Mouse (Mus musculus) hindbrain, postnatal 0 days (tissue): ENCODE data around the gene Gpc5. TPM values are rescaled to one million over a fixed set of nuclear protein-coding genes. Genes with fewer than 3 reads are reported as not detected.
A peak's percentile ranks its signal among the peaks of the same experiment; 100 is the strongest.

Source experiments
- ATAC-seq: fragments of 200-750 bp; cut with Nextera tagmentation; 2 replicates; pipeline ENCODE4 v1.8.0; 2017; ENCODE audit warnings: mild to moderate bottlenecking, moderate TSS enrichment, moderate library complexity
- DNase-seq: peaks from one replicate; pipeline ENCODE4 v3.0.0-alpha.2; 2015; ENCODE audit warnings: low spot score
- H3K27ac ChIP-seq: fragments of 300-500 bp; sonication (generic); 2 replicates; pipeline ENCODE4 v1.5.1; 2014; ENCODE audit warnings: mild to moderate bottlenecking
- H3K27me3 ChIP-seq: fragments of 300-500 bp; sonication (generic); 2 replicates; pipeline ENCODE4 v1.6.1; 2014; ENCODE audit warnings: low read length, mixed read lengths; ENCODE audit not compliant: insufficient read depth
- H3K36me3 ChIP-seq: fragments of 300-500 bp; sonication (generic); 2 replicates; pipeline ENCODE4 v1.6.1; 2014; ENCODE audit warnings: low read length, mixed read lengths; ENCODE audit not compliant: insufficient read depth
- H3K4me1 ChIP-seq: fragments of 300-500 bp; sonication (generic); 2 replicates; pipeline ENCODE4 v1.6.1; 2014; ENCODE audit warnings: antibody characterized with exemption, low read length, mixed read lengths; ENCODE audit not compliant: insufficient read depth
- H3K4me2 ChIP-seq: fragments of 300-500 bp; sonication (generic); 2 replicates; pipeline ENCODE4 v1.6.1; 2014; ENCODE audit warnings: low read depth, mild to moderate bottlenecking, low read length, moderate library complexity, mixed read lengths
- H3K4me3 ChIP-seq: fragments of 300-500 bp; sonication (generic); 2 replicates; pipeline ENCODE4 v1.5.1; 2014; ENCODE audit warnings: low read length
- H3K9ac ChIP-seq: fragments of 300-500 bp; sonication (generic); replicated peaks from 2 replicates; pipeline ENCODE4 v1.6.1; 2014; ENCODE audit warnings: mild to moderate bottlenecking, low read length, moderate library complexity, mixed read lengths
- H3K9me3 ChIP-seq: fragments of 300-500 bp; sonication (generic); 2 replicates; pipeline ENCODE4 v1.6.1; 2016; ENCODE audit warnings: low read length, mixed read lengths
- CTCF ChIP-seq: IDR thresholded peaks from 2 replicates; pipeline ENCODE4 v1.5.1; 2016; ENCODE audit warnings: antibody characterized with exemption, control low read depth, low read depth
- WGBS: fragments of 180-500 bp; shearing (Covaris S2); extraction: QIAGEN DNeasy Blood & Tissue Kit; methylation state at CpG from one replicate; pipeline ENCODE4 v1.1.7; 2014; 5-methylcytosine and 5-hydroxymethylcytosine counted together
- polyA plus RNA-seq: library from polyadenylated mRNA; unstranded; fragments of >200 nt; fragmentation: Nextera tagmentation; extraction: Ambion mirVana; gene quantifications from 2 replicates; pipeline ENCODE4 v1.2.1, GENCODE M21; 2015
- total RNA-seq: library from RNA; depleted of rRNA; stranded (reverse); fragments of >200 nt; gene quantifications from 2 replicates; pipeline ENCODE4 v1.2.3, GENCODE M21; 2014

Gene Gpc5
- total and polyA plus RNA-seq, 2 experiments from 2014 or later: 17.4 to 25.6 TPM

DNA sequence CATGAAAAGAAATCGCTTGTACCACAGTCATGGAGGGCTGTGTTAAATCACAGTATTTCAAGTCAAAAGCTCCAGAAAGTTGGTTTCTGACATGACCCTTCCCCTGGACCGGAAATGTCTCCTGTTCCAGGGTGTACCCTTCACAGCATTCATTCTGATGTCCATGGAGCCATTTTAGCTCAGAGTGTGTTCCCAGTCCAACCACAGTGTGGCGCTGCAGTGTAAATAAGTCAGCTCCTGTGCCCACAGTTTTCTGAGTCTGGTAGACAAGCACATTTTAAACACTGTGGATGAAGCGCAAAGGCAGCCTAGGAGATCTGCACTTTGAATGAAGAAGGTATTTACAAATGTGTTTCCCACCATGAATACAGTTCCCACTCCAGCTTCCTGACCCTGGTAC is 383.2 kb downstream of the Gpc5 start:
- 0 out of 2 replicates have a peak, but pooled peaks cover 4% of the 10 kb centered on the region for H3K4me1 ChIP-seq
- peak; percentile 67 for ATAC-seq
- no peak overlapping the region for H3K27ac ChIP-seq
- peak; percentile 82 for TF ChIP-seq CTCF
- no peak overlapping the region for H3K9ac ChIP-seq
- no peaks in the 10 kb centered on the region for H3K9me3 ChIP-seq
- DNase-seq: peak; percentile 88
- H3K4me3 ChIP-seq: no peak overlapping the region
- no peaks in the 10 kb centered on the region for H3K36me3 ChIP-seq
- WGBS: 47% methylated on average over 4 of the region's 4 CpGs
- H3K27me3 ChIP-seq: no peaks in the 10 kb centered on the region
- no peak overlapping the region for H3K4me2 ChIP-seq

- Histone ChIP-seq H3K4me1 (0 out of 2 replicates have a peak, but pooled peaks cover 4% of the 10 kb centered on the region), H3K4me3 (no peak overlapping the region), H3K9ac (no peak overlapping the region; the same call in 1 of the 2 replicates), H3K4me2 (peak overlapping the region; percentile 39), H3K27me3 (no peaks in the 10 kb centered on the region), H3K36me3 (no peaks in the 10 kb centered on the region), H3K9me3 (no peaks in the 10 kb centered on the region), H3K27ac (no peak overlapping the region)
- TF ChIP-seq CTCF: no peak
- ATAC-seq (peak; percentile 49; the same call in 1 of the 2 replicates), DNase-seq (peak; percentile 4)
- WGBS: 47% methylated on average over 14 of the region's 14 CpGs
Measured at GRCm38 (mm10) chr14:115477360-115477759, 385.3 kb downstream of the Gpc5 start.

- no peak for ATAC-seq
- H3K27ac ChIP-seq: no peak overlapping the region
- H3K27me3 ChIP-seq: no peaks in the 10 kb centered on the region
Measured at GRCm38 (mm10) chr14:115485090-115485489, 393.1 kb downstream of the Gpc5 start.

DNA sequence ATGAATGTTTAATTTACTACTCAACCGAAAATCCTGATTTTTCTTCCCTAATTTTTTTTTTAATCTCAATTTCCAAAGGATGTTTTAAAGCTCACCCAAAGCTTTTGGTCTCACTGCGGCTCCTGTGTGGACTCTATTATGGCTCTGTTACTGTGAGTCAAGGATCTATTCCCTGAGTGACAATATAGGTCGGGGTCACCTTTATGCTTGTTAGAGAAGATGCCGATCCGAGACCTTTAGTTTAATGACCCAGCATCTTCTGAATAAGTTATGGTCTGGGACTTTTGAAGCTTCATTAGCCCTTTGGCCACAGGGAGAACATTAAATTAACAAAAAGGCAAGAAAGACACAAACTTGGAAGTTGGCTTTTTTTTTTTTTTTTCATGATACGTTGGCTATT is 408.8 kb downstream of the Gpc5 start:
- Histone ChIP-seq H3K4me2 (no peak overlapping the region), H3K27ac (no peak overlapping the region), H3K27me3 (no peaks in the 10 kb centered on the region), H3K9ac (no peak overlapping the region), H3K4me1 (no peaks in the 10 kb centered on the region), H3K4me3 (no peak overlapping the region), H3K36me3 (no peaks in the 10 kb centered on the region), H3K9me3 (no peaks in the 10 kb centered on the region)
- no peak for TF ChIP-seq CTCF
- 25% methylated on average over 6 of the region's 6 CpGs for WGBS
- no peak for DNase-seq
- ATAC-seq: no peak

More at GRCm38 (mm10) chr14:115485090-115485489, 393.1 kb downstream of the Gpc5 start:
- H3K9ac ChIP-seq: no peak overlapping the region
- H3K4me3 ChIP-seq: no peak overlapping the region
- no peaks in the 10 kb centered on the region for H3K9me3 ChIP-seq
- H3K4me1 ChIP-seq: no peaks in the 10 kb centered on the region
- peak; percentile 84 for DNase-seq
- peak; percentile 81 for TF ChIP-seq CTCF
- H3K36me3 ChIP-seq: no peaks in the 10 kb centered on the region
- H3K4me2 ChIP-seq: no peak overlapping the region

GRCm38 (mm10) chr14:115546516-115547282 is 454.7 kb downstream of the Gpc5 start:
- Histone ChIP-seq H3K4me3 (no peak overlapping the region), H3K27me3 (no peaks in the 10 kb centered on the region), H3K9ac (no peak overlapping the region), H3K4me1 (no peaks in the 10 kb centered on the region), H3K27ac (no peak overlapping the region), H3K4me2 (no peak overlapping the region), H3K9me3 (no peaks in the 10 kb centered on the region), H3K36me3 (no peaks in the 10 kb centered on the region)
- ATAC-seq (no peak), DNase-seq (peak; percentile 37)
- 66% methylated on average over 4 of the region's 4 CpGs for WGBS
- TF ChIP-seq CTCF: no peak

- Histone ChIP-seq H3K36me3 (no peaks in the 10 kb centered on the region), H3K27me3 (no peaks in the 10 kb centered on the region), H3K27ac (no peak overlapping the region), H3K4me3 (no peak overlapping the region), H3K9ac (no peak overlapping the region), H3K4me1 (no peaks in the 10 kb centered on the region), H3K9me3 (no peaks in the 10 kb centered on the region), H3K4me2 (no peak overlapping the region)
- no peak for ATAC-seq
- no peak for DNase-seq
- WGBS: 43% methylated on average over 4 of the region's 4 CpGs
- TF ChIP-seq CTCF: no peak
Measured at GRCm38 (mm10) chr14:115551996-115552395, 460.0 kb downstream of the Gpc5 start.
